Mouse (Mus musculus) small intestine, adult 2 months (tissue): ENCODE results near the gene Tex22. TPM values are rescaled to one million over a fixed set of nuclear protein-coding genes. Genes with fewer than 3 reads are reported as not detected.

Experiments used
- H3K27ac ChIP-seq: fragments of 200-500 bp; 2 replicates; pipeline ENCODE4 v1.5.1; 2012; ENCODE audit warnings: low read depth, low read length, control low read depth, inconsistent platforms; ENCODE audit not compliant: insufficient read depth
- H3K27me3 ChIP-seq: fragments of 200-500 bp; 2 replicates; pipeline ENCODE4 v1.6.1; 2012; ENCODE audit warnings: mild to moderate bottlenecking, moderate library complexity, low read length, inconsistent platforms; ENCODE audit not compliant: control insufficient read depth, insufficient read depth
- H3K36me3 ChIP-seq: fragments of 200-500 bp; 2 replicates; pipeline ENCODE4 v1.6.1; 2012; ENCODE audit warnings: mild to moderate bottlenecking, low read length, control low read depth, inconsistent platforms; ENCODE audit not compliant: control insufficient read depth, insufficient read depth
- H3K4me1 ChIP-seq: fragments of 200-500 bp; 2 replicates; pipeline ENCODE4 v1.6.1; 2012; ENCODE audit warnings: low read length, inconsistent platforms, mixed read lengths; ENCODE audit not compliant: control insufficient read depth, insufficient read depth, insufficient read length
- H3K4me3 ChIP-seq: fragments of 200-500 bp; 2 replicates; pipeline ENCODE4 v1.5.1; 2012; ENCODE audit warnings: low read depth, mild to moderate bottlenecking, control low read depth, inconsistent platforms, low read length, moderate library complexity
- CTCF ChIP-seq: fragments of 200-500 bp; IDR thresholded peaks from 2 replicates; pipeline ENCODE4 v1.5.1; 2012; ENCODE audit warnings: low read depth, mild to moderate bottlenecking, control low read depth, inconsistent platforms, low read length, moderate library complexity, mixed read lengths; ENCODE audit not compliant: insufficient replicate concordance, insufficient read length; ENCODE audit errors: extremely low read depth
- POLR2A ChIP-seq: fragments of 200-500 bp; IDR thresholded peaks from 2 replicates; pipeline ENCODE4 v1.6.1; 2012; ENCODE audit warnings: low read depth, mild to moderate bottlenecking, control low read depth, inconsistent platforms, low read length, moderate library complexity
- WGBS: fragments of 180-500 bp; shearing (Covaris S2); methylation state at CpG from one replicate; pipeline ENCODE4 v1.1.7; 2018; 5-methylcytosine and 5-hydroxymethylcytosine counted together
- polyA plus RNA-seq: library from polyadenylated mRNA; depleted of rRNA; stranded (reverse); fragments of >200 nt; gene quantifications from 2 replicates; pipeline ENCODE4 v1.2.3, GENCODE M21; 2012; rRNA removed

Gene Tex22
- not detected in 2 replicates for polyA plus RNA-seq

GRCm38 (mm10) chr12:113074329-113075062 is at the start of gene Tex22:
TSS of gene Tex22 (plus strand) at chr12:113074502.
- 1% methylated on average over 32 of the region's 32 CpGs for WGBS
- TF ChIP-seq POLR2A (peak; percentile 86), CTCF (no peak)
- H3K36me3 ChIP-seq: peaks cover 9% of the 10 kb centered on the region
- peak within 1 kb of the TSS; percentile 75 for H3K27ac ChIP-seq
- no peaks in the 10 kb centered on the region for H3K27me3 ChIP-seq
- peaks cover 5% of the 10 kb centered on the region; the same call in 1 of the 2 replicates for H3K4me1 ChIP-seq
- peak within 1 kb of the TSS; percentile 68 for H3K4me3 ChIP-seq

GRCm38 (mm10) chr12:113026557-113026956 is 47.7 kb upstream of the Tex22 start:
- H3K4me3 ChIP-seq: no peak overlapping the region
- H3K27ac ChIP-seq: no peak overlapping the region
- peaks cover 21% of the 10 kb centered on the region for H3K4me1 ChIP-seq
- no peaks in the 10 kb centered on the region for H3K27me3 ChIP-seq
- no peaks in the 10 kb centered on the region for H3K36me3 ChIP-seq
- WGBS: 96% methylated on average over 1 of the region's 1 CpGs
- TF ChIP-seq CTCF: no peak
- TF ChIP-seq POLR2A: no peak

- Histone ChIP-seq H3K27me3 (no peaks in the 10 kb centered on the region), H3K4me1 (peaks cover 21% of the 10 kb centered on the region), H3K36me3 (no peaks in the 10 kb centered on the region), H3K4me3 (no peak overlapping the region), H3K27ac (no peak overlapping the region)
- no peak for TF ChIP-seq POLR2A
- no peak for TF ChIP-seq CTCF
- 94% methylated on average over 2 of the region's 2 CpGs for WGBS
Observed at GRCm38 (mm10) chr12:113027495-113027894, 46.8 kb upstream of the Tex22 start.

GRCm38 (mm10) chr12:113028067-113028466 is 46.2 kb upstream of the Tex22 start:
- H3K27me3 ChIP-seq: no peaks in the 10 kb centered on the region
- H3K4me1 ChIP-seq: peaks cover 21% of the 10 kb centered on the region
- no peak overlapping the region for H3K27ac ChIP-seq
- 86% methylated on average over 5 of the region's 5 CpGs for WGBS
- TF ChIP-seq CTCF: no peak
- no peak for TF ChIP-seq POLR2A
- H3K36me3 ChIP-seq: no peaks in the 10 kb centered on the region
- no peak overlapping the region for H3K4me3 ChIP-seq

- peaks cover 21% of the 10 kb centered on the region for H3K4me1 ChIP-seq
- no peak overlapping the region for H3K27ac ChIP-seq
- H3K27me3 ChIP-seq: no peaks in the 10 kb centered on the region
- TF ChIP-seq CTCF (no peak), POLR2A (no peak)
- 83% methylated on average over 9 of the region's 9 CpGs for WGBS
- H3K4me3 ChIP-seq: no peak overlapping the region
- no peaks in the 10 kb centered on the region for H3K36me3 ChIP-seq
Observed at GRCm38 (mm10) chr12:113028898-113029297, 45.4 kb upstream of the Tex22 start.

GRCm38 (mm10) chr12:113030046-113030445 is 44.3 kb upstream of the Tex22 start:
- 24% methylated on average over 4 of the region's 4 CpGs for WGBS
- TF ChIP-seq POLR2A: no peak
- no peak for TF ChIP-seq CTCF
- H3K27ac ChIP-seq: no peak overlapping the region

GRCm38 (mm10) chr12:113030993-113031392 is 43.3 kb upstream of the Tex22 start:
- 76% methylated on average over 9 of the region's 9 CpGs for WGBS
- H3K27me3 ChIP-seq: no peaks in the 10 kb centered on the region
- H3K4me3 ChIP-seq: no peak overlapping the region
- peak overlapping the region; percentile 9; the same call in 1 of the 2 replicates for H3K27ac ChIP-seq
- no peak for TF ChIP-seq POLR2A
- no peak for TF ChIP-seq CTCF
- H3K4me1 ChIP-seq: peaks cover 21% of the 10 kb centered on the region
- H3K36me3 ChIP-seq: no peaks in the 10 kb centered on the region

More at GRCm38 (mm10) chr12:113030046-113030445, 44.3 kb upstream of the Tex22 start:
- Histone ChIP-seq H3K27me3 (no peaks in the 10 kb centered on the region), H3K4me1 (peaks cover 21% of the 10 kb centered on the region), H3K36me3 (no peaks in the 10 kb centered on the region), H3K4me3 (no peak overlapping the region)
